Mouse (Mus musculus) brain, embryonic 14.5 days (tissue): ENCODE results near the gene Cyp11a1.

Source experiments
- CTCF ChIP-seq: fragments of 200-500 bp; IDR thresholded peaks from 2 replicates; pipeline ENCODE4 v1.5.1; 2012; ENCODE audit warnings: inconsistent platforms, mild to moderate bottlenecking, moderate library complexity, borderline replicate concordance; ENCODE audit not compliant: insufficient read depth, insufficient read length; ENCODE audit errors: extremely low read depth
- POLR2A ChIP-seq: fragments of 200-500 bp; IDR thresholded peaks from 2 replicates; pipeline ENCODE4 v1.6.1; 2012; ENCODE audit warnings: mild to moderate bottlenecking, inconsistent platforms, borderline replicate concordance; ENCODE audit not compliant: poor library complexity, insufficient read depth, insufficient read length, severe bottlenecking; ENCODE audit errors: extremely low read depth

DNA sequence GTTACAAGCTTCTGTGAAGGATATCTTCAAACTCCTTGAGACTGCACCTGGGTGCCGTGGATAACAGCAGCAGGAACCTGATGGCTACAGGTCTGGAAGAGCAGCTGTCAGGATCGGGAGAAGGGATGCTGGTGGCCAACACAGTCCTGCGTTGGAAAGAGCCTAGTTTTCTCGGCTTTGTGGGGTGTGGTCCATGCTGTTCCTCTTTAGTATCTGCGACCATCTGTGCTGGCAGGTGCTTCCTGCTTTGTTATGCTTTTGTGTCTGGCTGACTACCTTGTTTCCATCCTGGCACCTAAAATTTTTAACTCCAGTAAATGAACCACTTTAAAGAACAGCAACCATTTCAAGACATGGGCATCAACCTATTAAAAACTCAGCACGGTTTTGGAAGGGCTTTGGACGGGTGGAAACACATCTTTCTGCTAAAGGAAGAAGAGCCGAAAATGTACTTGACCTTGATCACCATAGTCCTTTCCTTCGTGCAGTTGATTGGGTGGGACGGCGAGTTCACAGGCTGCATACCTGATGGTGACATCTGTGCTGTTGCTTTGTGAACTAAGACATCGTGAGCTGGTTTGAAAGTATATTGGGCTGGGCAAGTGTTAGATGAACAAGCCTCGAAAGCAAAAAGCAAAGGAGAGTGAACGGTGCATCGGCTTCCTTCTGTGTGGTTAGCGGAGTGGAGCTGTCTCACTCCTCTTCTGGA lies at the start of gene Cyp11a1:
- TF ChIP-seq POLR2A, result no peak
- TF ChIP-seq CTCF, result no peak
